Mouse (Mus musculus): ENCODE results near the gene Epha2. TPM values are rescaled to one million over a fixed set of nuclear protein-coding genes. Genes with fewer than 3 reads are reported as not detected.

The Epha2 gene
- polyA plus RNA-seq, 1 experiment: 1.2 TPM

GRCm38 (mm10) chr4:141372426-141372825, 71.4 kb downstream of the Epha2 start:
- TF ChIP-seq CTCF (IDR thresholded peaks at IDR 0.05; ENCODE audit: extremely low read depth, insufficient read depth, low read length) (no peak), POLR2A (IDR thresholded peaks at IDR 0.05; ENCODE audit: extremely low read depth, insufficient read depth, low read length) (no peak)
- no peaks in the 10 kb centered on the region for H3K4me1 ChIP-seq (ENCODE audit: control insufficient read depth, insufficient read depth, low read length)
- H3K4me3 ChIP-seq (ENCODE audit: insufficient read depth, low read length): no peak overlapping the region
- no peak overlapping the region for H3K27ac ChIP-seq (ENCODE audit: insufficient read depth, low read length)

Other genes starting within 250 kb of the Epha2 start
- gene Crocc, start 240.7 kb upstream of the Epha2 start, polyA plus RNA-seq (2012; rRNA removed): 85.8 and 95.2 TPM in 2 replicates
- 58.6 and 62.3 TPM in 2 replicates for gene Necap2, start 222.9 kb upstream of the Epha2 start, polyA plus RNA-seq (2012; rRNA removed)
- 0.53 and 0.71 TPM in 2 replicates for gene Spata21, start 212.9 kb upstream of the Epha2 start, polyA plus RNA-seq (2012; rRNA removed)
- gene Szrd1, start 161.5 kb upstream of the Epha2 start, polyA plus RNA-seq (2012; rRNA removed): 18.0 and 19.4 TPM in 2 replicates
- gene Fbxo42, start 153.3 kb upstream of the Epha2 start, polyA plus RNA-seq (2012; rRNA removed): 20.7 and 22.6 TPM in 2 replicates
- 3.0 and 3.3 TPM in 2 replicates for gene Rsg1, start 87.3 kb upstream of the Epha2 start, polyA plus RNA-seq (2012; rRNA removed)
- 11.8 and 13.2 TPM in 2 replicates for gene Arhgef19, start 61.7 kb upstream of the Epha2 start, polyA plus RNA-seq (2012; rRNA removed)
- gene Fam131c, start 67.0 kb downstream of the Epha2 start, polyA plus RNA-seq (2012; rRNA removed): 3.2 and 3.3 TPM in 2 replicates
- not detected in 2 replicates for gene Clcnka, start 97.5 kb downstream of the Epha2 start, polyA plus RNA-seq (2012; rRNA removed)
- 0.32 TPM in 1 of 2 replicates, not detected in the other for gene Clcnkb, start 114.8 kb downstream of the Epha2 start, polyA plus RNA-seq (2012; rRNA removed)
- gene Hspb7, start 119.5 kb downstream of the Epha2 start, polyA plus RNA-seq (2012; rRNA removed): 0.21 and 0.23 TPM in 2 replicates
- gene Srarp, start 134.9 kb downstream of the Epha2 start, polyA plus RNA-seq (2012; rRNA removed): 13.3 and 14.2 TPM in 2 replicates
- 45.1 and 47.2 TPM in 2 replicates for gene Zbtb17, start 143.4 kb downstream of the Epha2 start, polyA plus RNA-seq (2012; rRNA removed)
- gene Spen, start 237.4 kb downstream of the Epha2 start, polyA plus RNA-seq (2012; rRNA removed): 12.4 and 13.0 TPM in 2 replicates

Data from cortical plate, adult 2 months (tissue).